Mouse (Mus musculus) heart, adult 2 months (tissue): ENCODE results near the gene Pdcd4. TPM values are rescaled to one million over a fixed set of nuclear protein-coding genes. Genes with fewer than 3 reads are reported as not detected.
A peak's percentile ranks its signal among the peaks of the same experiment; 100 is the strongest.

Source experiments
- DNase-seq, 2 experiments: peaks; one replicate each; pipeline ENCODE4 v3.0.0; 2021
- H3K27ac ChIP-seq: fragments of 200-600 bp; 2 replicates; pipeline ENCODE4 v1.8.1; 2022
- H3K27me3 ChIP-seq: fragments of 200-500 bp; 2 replicates; pipeline ENCODE4 v1.6.1; 2012; ENCODE audit warnings: mild to moderate bottlenecking, low read length, inconsistent platforms, mixed read lengths; ENCODE audit not compliant: control insufficient read depth, insufficient read depth
- H3K36me3 ChIP-seq: fragments of 200-500 bp; 2 replicates; pipeline ENCODE4 v1.6.1; 2012; ENCODE audit warnings: low read length, inconsistent platforms; ENCODE audit not compliant: control insufficient read depth, insufficient read depth
- H3K4me1 ChIP-seq: fragments of 200-500 bp; 2 replicates; pipeline ENCODE4 v1.6.1; 2011; ENCODE audit warnings: low read length; ENCODE audit not compliant: control insufficient read depth, insufficient read depth
- H3K4me3 ChIP-seq: fragments of 200-600 bp; 2 replicates; pipeline ENCODE4 v1.8.1; 2022
- H3K79me2 ChIP-seq: fragments of 200-500 bp; replicated peaks from 2 replicates; pipeline ENCODE4 v1.6.1; 2012; ENCODE audit warnings: mild to moderate bottlenecking, inconsistent platforms, low read length, moderate library complexity, mixed read lengths; ENCODE audit not compliant: control insufficient read depth, insufficient read depth
- H3K9ac ChIP-seq: fragments of 200-500 bp; 2 replicates; pipeline ENCODE4 v1.6.1; 2012; ENCODE audit warnings: low read depth, mild to moderate bottlenecking, control low read depth, inconsistent platforms, low read length, mixed read lengths
- CTCF ChIP-seq: fragments of 200-600 bp; IDR thresholded peaks from 2 replicates; pipeline ENCODE4 v1.8.1; 2022; ENCODE audit warnings: antibody characterized with exemption, mild to moderate bottlenecking, moderate library complexity
- EP300 ChIP-seq: fragments of 200-500 bp; IDR thresholded peaks from 2 replicates; pipeline ENCODE4 v1.6.1; 2011; ENCODE audit warnings: low read depth, low read length, control low read depth; ENCODE audit not compliant: insufficient read depth
- POLR2A ChIP-seq: fragments of 200-500 bp; IDR thresholded peaks from 2 replicates; pipeline ENCODE4 v1.6.1; 2011; ENCODE audit warnings: mild to moderate bottlenecking, low read depth, low read length, control low read depth; ENCODE audit not compliant: insufficient read depth
- WGBS: fragments of 180-500 bp; shearing (Covaris S2); methylation state at CpG from one replicate; pipeline ENCODE4 v1.1.7; 2018; 5-methylcytosine and 5-hydroxymethylcytosine counted together
- intact Hi-C: fragments of 180-260 bp; cut with DNase I; formaldehyde crosslinking; loops from one replicate; pipeline ENCODE4 v1.15.1; 2025
- polyA plus RNA-seq: library from polyadenylated mRNA; depleted of rRNA; stranded (reverse); fragments of >200 nt; gene quantifications from 2 replicates; pipeline ENCODE4 v1.2.3, GENCODE M21; 2012
- total RNA-seq, 2 experiments: library from RNA; stranded (reverse); gene quantifications; 2 replicates each; pipeline ENCODE4 v1.2.3; 2021

Pdcd4 gene
- total and polyA plus RNA-seq, 3 experiments: 4.2 to 22.9 (median 21.1) TPM

DNA sequence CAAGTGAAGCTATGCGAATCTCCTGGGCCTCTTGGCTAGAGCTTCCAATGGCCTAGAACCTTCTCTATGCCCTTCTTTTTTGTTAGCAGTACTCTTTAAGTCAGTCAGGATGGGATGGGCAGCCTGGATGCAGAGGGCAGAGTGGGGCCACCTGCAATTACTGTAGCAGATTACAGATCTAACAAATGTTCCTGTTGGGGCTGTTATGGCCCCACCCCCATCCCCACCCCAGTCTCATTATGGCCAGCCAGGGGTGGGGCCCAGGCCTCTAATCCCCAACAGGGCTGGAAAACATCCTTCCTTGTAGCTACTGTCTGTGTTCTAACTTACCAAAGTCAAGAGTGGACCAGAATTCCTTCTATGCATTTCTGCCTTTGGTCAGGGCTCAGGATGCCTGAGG lies 23.2 kb upstream of the Pdcd4 start:
- no peaks in the 10 kb centered on the region for H3K4me1 ChIP-seq
- no peaks in the 10 kb centered on the region for H3K79me2 ChIP-seq
- no peak overlapping the region for H3K9ac ChIP-seq
- H3K27me3 ChIP-seq: no peaks in the 10 kb centered on the region
- no peak overlapping the region for H3K27ac ChIP-seq
- no peaks in the 10 kb centered on the region for H3K36me3 ChIP-seq
- no peak for TF ChIP-seq CTCF
- TF ChIP-seq EP300: no peak
- no peak for TF ChIP-seq POLR2A
- no peak overlapping the region for H3K4me3 ChIP-seq
- intact Hi-C loops: no loop called here
- WGBS: 97% methylated on average over 1 of the region's 1 CpGs
- no peak for DNase-seq

DNA sequence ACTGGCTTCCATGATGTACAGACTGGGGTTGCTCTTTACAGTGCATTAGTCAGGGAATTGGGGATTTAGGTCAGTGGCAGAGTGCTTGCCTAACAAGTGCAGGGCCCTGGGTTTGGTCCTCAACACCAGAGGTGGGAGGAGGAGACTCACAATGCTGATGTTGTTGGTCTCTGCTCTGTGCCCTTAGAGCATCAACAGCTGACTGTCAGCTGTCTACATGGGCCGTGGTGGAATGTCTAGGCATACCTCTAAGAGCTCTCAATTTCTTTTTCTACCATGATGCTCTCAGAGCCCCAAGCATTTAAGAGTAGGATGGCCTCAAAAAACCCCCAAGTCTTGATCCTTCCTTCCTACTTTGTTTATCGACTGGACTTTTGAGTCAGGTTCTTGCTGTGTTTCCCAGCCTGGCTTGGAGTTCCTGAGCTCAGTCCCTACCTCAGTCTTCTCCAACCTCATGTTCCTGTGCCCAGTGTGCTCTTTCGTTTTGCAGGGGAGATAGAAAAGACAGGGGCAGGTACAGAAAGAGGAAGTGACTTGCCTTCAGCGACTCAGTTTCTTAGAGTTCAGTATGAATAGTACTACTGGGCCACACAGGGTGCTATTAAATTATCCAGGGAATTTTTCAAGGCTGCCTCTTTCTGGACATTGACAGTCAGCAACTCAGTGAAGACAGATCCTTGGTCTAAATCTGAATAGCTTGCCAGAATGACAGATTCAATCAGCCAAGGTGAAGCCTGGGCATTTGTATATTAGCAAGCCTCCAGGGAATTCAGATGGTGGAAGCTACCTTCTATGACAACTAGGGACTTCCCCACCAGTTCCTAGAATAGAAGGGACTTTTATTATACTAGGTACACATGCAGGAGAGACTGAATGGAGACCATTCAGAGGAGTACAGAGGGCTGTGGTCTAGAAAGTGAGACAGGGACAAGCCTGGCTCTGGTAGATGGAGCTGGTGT lies 22.3 kb upstream of the Pdcd4 start:
- intact Hi-C loops: no loop called here
- TF ChIP-seq CTCF (no peak), POLR2A (no peak), EP300 (no peak)
- Histone ChIP-seq H3K4me1 (no peaks in the 10 kb centered on the region), H3K79me2 (no peaks in the 10 kb centered on the region), H3K27me3 (no peaks in the 10 kb centered on the region), H3K4me3 (no peak overlapping the region), H3K36me3 (no peaks in the 10 kb centered on the region), H3K9ac (no peak overlapping the region), H3K27ac (no peak overlapping the region)
- WGBS: 65% methylated on average over 4 of the region's 4 CpGs
- no peak for DNase-seq

DNA sequence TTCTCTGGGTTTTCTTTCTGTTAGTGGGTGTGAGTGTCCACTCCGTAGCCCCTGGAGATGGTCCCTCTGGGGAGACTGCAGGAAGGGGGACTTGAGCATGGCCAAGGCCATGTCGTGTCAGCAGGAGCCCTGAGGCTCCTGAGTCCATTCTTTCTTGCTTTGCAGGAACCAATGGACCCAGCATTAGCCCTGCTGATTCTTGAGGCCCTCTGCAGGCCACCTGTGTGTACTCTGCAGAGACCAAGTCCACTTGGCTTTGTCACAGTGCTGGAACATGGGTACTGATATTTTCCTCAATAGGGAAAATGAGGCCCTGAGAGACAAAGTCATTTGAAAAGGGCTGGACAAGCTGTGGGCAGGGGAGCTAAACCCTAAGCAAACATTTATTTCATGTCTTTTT lies 21.5 kb upstream of the Pdcd4 start:
- H3K4me3 ChIP-seq: no peak overlapping the region
- no peaks in the 10 kb centered on the region for H3K4me1 ChIP-seq
- no peaks in the 10 kb centered on the region for H3K79me2 ChIP-seq
- no peaks in the 10 kb centered on the region for H3K27me3 ChIP-seq
- TF ChIP-seq EP300 (no peak), POLR2A (no peak), CTCF (peak; percentile 43)
- H3K27ac ChIP-seq: no peak overlapping the region
- H3K9ac ChIP-seq: no peak overlapping the region
- WGBS: 48% methylated on average over 2 of the region's 2 CpGs
- intact Hi-C loops: no loop called here
- no peaks in the 10 kb centered on the region for H3K36me3 ChIP-seq
- DNase-seq: no peak

DNA sequence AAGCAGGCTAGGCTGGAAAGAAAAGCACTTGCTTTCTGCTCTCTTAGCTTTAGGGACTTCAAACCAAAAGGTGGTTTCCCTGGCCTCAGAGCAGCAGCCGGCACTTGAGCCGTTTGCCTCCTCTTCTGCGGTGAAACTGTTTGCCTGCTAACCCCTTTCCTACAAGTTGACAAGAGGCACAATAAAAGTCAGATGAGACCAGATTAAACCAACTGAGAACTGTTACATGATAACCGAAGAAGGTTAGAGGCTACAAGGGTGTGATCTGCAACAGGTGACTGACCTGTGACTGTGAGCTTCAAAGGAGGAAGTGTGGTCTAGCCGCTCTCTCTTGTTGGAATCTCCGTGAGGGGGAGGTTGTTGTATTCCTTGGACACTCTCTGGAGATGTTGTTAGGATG lies 20.5 kb upstream of the Pdcd4 start:
- H3K27ac ChIP-seq: no peak overlapping the region
- H3K4me1 ChIP-seq: no peaks in the 10 kb centered on the region
- no peak overlapping the region for H3K4me3 ChIP-seq
- TF ChIP-seq EP300 (no peak), POLR2A (no peak), CTCF (no peak)
- no peaks in the 10 kb centered on the region for H3K36me3 ChIP-seq
- WGBS: 80% methylated on average over 6 of the region's 6 CpGs
- intact Hi-C loops: no loop called here
- no peaks in the 10 kb centered on the region for H3K27me3 ChIP-seq
- H3K79me2 ChIP-seq: no peaks in the 10 kb centered on the region
- no peak for DNase-seq
- no peak overlapping the region for H3K9ac ChIP-seq

DNA sequence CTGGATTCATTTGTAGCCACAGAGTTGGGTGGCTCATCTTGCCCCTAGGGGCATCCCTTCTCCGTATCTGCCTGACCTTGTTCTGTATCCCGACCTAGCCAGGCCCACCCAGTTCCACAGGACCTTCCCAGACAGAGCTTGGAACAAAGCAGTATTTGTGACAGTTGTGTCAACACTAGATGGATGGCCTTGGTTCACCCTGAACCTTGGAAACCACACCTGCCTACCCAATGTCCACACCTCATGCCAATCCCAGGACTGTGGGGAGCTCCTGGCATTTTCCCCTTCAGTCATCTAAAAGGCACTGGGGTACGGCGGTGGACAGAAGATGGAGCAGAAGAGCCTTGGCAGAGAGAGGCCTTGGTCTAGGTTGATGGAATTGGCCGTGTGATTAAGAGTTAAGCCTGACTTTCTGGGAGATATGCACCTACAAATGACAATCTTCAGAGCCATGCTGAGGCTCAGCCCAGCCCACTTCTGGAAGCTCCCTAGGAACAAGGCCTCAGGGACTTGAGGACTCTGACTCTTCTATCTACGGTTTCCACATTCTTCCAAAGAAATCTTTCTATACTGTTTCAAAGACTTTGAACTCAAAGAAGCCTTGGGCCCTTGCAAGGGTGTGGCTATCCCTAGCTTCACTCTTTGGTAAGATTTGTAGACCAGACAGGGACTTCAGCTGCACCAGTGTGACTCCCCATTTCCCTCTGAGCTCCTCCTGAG lies 18.9 kb upstream of the Pdcd4 start:
- no peak for DNase-seq
- Histone ChIP-seq H3K4me3 (no peak overlapping the region), H3K4me1 (no peaks in the 10 kb centered on the region), H3K36me3 (no peaks in the 10 kb centered on the region), H3K27me3 (no peaks in the 10 kb centered on the region), H3K9ac (no peak overlapping the region), H3K79me2 (no peaks in the 10 kb centered on the region), H3K27ac (no peak overlapping the region)
- no peak for TF ChIP-seq POLR2A
- TF ChIP-seq EP300: no peak
- no peak for TF ChIP-seq CTCF
- intact Hi-C loops: no loop called here
- 78% methylated on average over 6 of the region's 6 CpGs for WGBS

DNA sequence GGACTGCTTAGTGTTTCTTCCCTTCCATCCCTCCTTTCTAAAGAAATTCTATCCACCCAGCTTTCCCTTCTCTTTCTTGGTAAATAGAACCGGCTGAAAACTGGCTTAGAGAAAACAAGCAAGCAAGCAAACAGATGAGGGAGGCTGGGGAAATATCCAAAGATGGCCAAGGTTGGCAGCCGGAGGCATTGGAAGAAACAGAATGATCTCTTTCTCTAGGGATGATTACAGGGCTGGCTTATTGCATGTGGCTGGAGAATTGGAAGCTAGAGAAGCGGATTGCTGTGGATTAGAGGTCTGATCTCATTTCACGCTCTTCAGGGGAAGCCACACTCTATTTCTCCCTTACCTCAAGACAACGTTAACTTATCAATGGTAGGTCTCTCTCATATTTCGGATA lies 16.8 kb upstream of the Pdcd4 start:
- Histone ChIP-seq H3K79me2 (no peaks in the 10 kb centered on the region), H3K27me3 (no peaks in the 10 kb centered on the region), H3K27ac (no peak overlapping the region), H3K9ac (no peak overlapping the region), H3K4me1 (no peaks in the 10 kb centered on the region), H3K4me3 (no peak overlapping the region), H3K36me3 (no peaks in the 10 kb centered on the region)
- intact Hi-C loops: no loop called here
- DNase-seq: no peak
- TF ChIP-seq EP300 (no peak), POLR2A (no peak), CTCF (no peak)
- WGBS: 84% methylated on average over 6 of the region's 6 CpGs
